Comparison of ENCODE assay signal across 10 mouse cellular contexts in the genomic region with DNA sequence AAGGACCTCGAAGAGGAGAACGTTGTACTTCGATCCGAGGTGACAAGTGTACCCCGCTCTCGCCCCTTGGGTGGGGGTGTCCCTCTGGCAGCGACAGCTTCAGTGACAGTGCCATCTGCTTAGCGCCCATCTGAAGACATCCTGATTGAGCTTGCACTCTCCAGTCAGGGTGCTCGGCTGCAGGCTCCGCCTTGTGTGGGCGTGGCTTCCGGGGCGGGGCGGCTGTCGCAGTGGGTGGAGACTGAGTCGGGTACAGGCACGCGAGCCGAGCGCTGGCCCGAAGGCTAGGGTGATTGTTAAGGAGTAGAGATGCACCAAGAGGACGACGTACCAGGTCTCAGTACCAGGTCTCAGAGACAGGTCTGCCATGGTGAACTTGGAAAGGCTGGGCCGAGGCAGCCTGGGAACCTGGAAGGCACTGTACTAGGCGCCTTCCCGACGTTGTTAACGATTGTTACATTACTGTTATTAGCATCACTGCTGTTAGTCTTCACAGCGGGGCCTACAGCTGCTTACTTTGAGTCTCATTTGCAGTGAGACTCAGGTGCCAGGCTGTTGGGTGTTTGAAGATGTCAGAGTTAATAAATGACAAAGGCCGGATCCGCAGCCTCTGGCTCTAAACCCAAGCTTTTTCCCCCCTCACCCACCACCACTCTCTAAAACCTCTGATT. TPM values are rescaled to one million over a fixed set of nuclear protein-coding genes. Genes with fewer than 3 reads are reported as not detected.
DNase-seq lines count a peak whose midpoint lies in the region; ATAC-seq and TF ChIP-seq lines count a peak whose summit lies in the region.
"Had no signal": no experiment of that assay in that cellular context is flagged by ENCODE, and none has a peak within 500 bp of the region (broad histone marks: within the 10 kb centered on the region; RNA-seq: fewer than 3 reads in every experiment).

No protein-coding gene starts in this region.

- TF ChIP-seq POLR2A in cerebellum, adult 2 months (IDR thresholded peaks at IDR 0.05; ENCODE audit: borderline replicate concordance, insufficient read depth, low read length) = no peak

- TF ChIP-seq CTCF in layer of hippocampus, adult 2 months (conservative IDR thresholded peaks at IDR 0.05) = no peak
- no peak for TF ChIP-seq CTCF in cerebellum, adult 2 months (IDR thresholded peaks at IDR 0.05; ENCODE audit: borderline replicate concordance, insufficient read depth, low read depth, low read length)
- no peak for TF ChIP-seq CTCF in midbrain, postnatal 0 days (IDR thresholded peaks at IDR 0.05)

- no peak overlapping the region for H3K4me3 ChIP-seq in layer of hippocampus, adult 2 months
- no peak overlapping the region for H3K4me3 ChIP-seq in cerebellum, adult 2 months (replicated peaks; ENCODE audit: insufficient read depth, low read depth, low read length)
- H3K4me3 ChIP-seq in hindbrain, embryonic 15.5 days = no peak overlapping the region
- no peak overlapping the region for H3K4me3 ChIP-seq in midbrain, postnatal 0 days (ENCODE audit: low read depth, low read length)

- peaks cover 51% of the 10 kb centered on the region for H3K36me3 ChIP-seq in hindbrain, embryonic 15.5 days
- peaks cover 75% of the 10 kb centered on the region for H3K36me3 ChIP-seq in midbrain, postnatal 0 days (ENCODE audit: insufficient read depth, low read length)

- peak; percentile 27 to 39 for DNase-seq in layer of hippocampus, adult 2 months (ENCODE audit: low spot score in 2 of 2)
- DNase-seq in layer of hippocampus, adult 11-12 months (ENCODE audit: low spot score) = no peak
- peak; percentile 47 to 54 for DNase-seq in cerebellum, adult 2 months
- no peak for DNase-seq in midbrain, postnatal 0 days (ENCODE audit: low spot score)
- no peak for DNase-seq in adrenal gland, postnatal 25 days
- no peak for DNase-seq in frontal cortex, postnatal 14 days (ENCODE audit: low spot score in 2 of 2)
- DNase-seq in gastrocnemius, adult 8-10 months (ENCODE audit: low spot score in 2 of 2) = no peak
- DNase-seq: lung, embryonic 14.5 days had no signal

- no peak overlapping the region for H3K4me2 ChIP-seq in hindbrain, embryonic 15.5 days
- H3K4me2 ChIP-seq in midbrain, postnatal 0 days (ENCODE audit: low read depth, low read length, poor library complexity, severe bottlenecking) = no peak overlapping the region
- H3K4me2 ChIP-seq: lung, embryonic 14.5 days had no signal

- H3K27me3 ChIP-seq in cerebellum, adult 2 months (ENCODE audit: control insufficient read depth, insufficient read depth, low read length) = no peaks in the 10 kb centered on the region
- no peaks in the 10 kb centered on the region for H3K27me3 ChIP-seq in hindbrain, embryonic 15.5 days
- H3K27me3 ChIP-seq in midbrain, postnatal 0 days (ENCODE audit: insufficient read depth, low read length) = no peaks in the 10 kb centered on the region

- ATAC-seq in hindbrain, embryonic 15.5 days (ENCODE audit: low FRiP score, low read depth) = 0 out of 2 replicates have a peak, but pooled peaks have one; percentile 21
- ATAC-seq in midbrain, postnatal 0 days (ENCODE audit: low FRiP score) = 0 out of 2 replicates have a peak, but pooled peaks have one; percentile 29

- H3K9ac ChIP-seq in hindbrain, embryonic 15.5 days = no peak overlapping the region
- no peak overlapping the region for H3K9ac ChIP-seq in midbrain, postnatal 0 days (replicated peaks; ENCODE audit: low read length, poor library complexity, severe bottlenecking)
- H3K9ac ChIP-seq: lung, embryonic 14.5 days had no signal

- no peaks in the 10 kb centered on the region for H3K9me3 ChIP-seq in hindbrain, embryonic 15.5 days
- H3K9me3 ChIP-seq in midbrain, postnatal 0 days (ENCODE audit: low read length) = no peaks in the 10 kb centered on the region

- H3K27ac ChIP-seq in layer of hippocampus, adult 2 months = peak overlapping the region; percentile 48; the same call in 1 of the 2 replicates
- peak overlapping the region; percentile 58 for H3K27ac ChIP-seq in cerebellum, adult 2 months (ENCODE audit: insufficient read depth, low read length)
- H3K27ac ChIP-seq in hindbrain, embryonic 15.5 days (replicated peaks) = 0 out of 2 replicates have a peak overlapping the region, but pooled peaks have one; percentile 15
- no peak overlapping the region for H3K27ac ChIP-seq in midbrain, postnatal 0 days (ENCODE audit: low read depth, low read length)

- WGBS in cerebellum, adult 2 months = 45% methylated on average over 31 of the region's 31 CpGs
- whole genome bisulfite sequencing in hindbrain, embryonic 15.5 days = 65% methylated on average over 31 of the region's 31 CpGs
- 74% methylated on average over 31 of the region's 31 CpGs for WGBS in midbrain, postnatal 0 days

- peaks cover 61% of the 10 kb centered on the region for H3K4me1 ChIP-seq in cerebellum, adult 2 months (ENCODE audit: control insufficient read depth, insufficient read depth, low read length)
- no peaks in the 10 kb centered on the region for H3K4me1 ChIP-seq in hindbrain, embryonic 15.5 days (replicated peaks)
- H3K4me1 ChIP-seq in midbrain, postnatal 0 days (ENCODE audit: insufficient read depth, low read length) = no peaks in the 10 kb centered on the region

RNA-seq across cellular contexts. Expression of gene Cck, which starts 51.7 kb away (rescaled TPM):
- total RNA-seq in layer of hippocampus, adult 2 months (2021) = 100 to 1,000 TPM; 667 to 672 TPM
- polyA plus RNA-seq in cerebellum, adult 2 months (2012; rRNA removed) = 162 and 188 TPM in 2 replicates
- 70.3 and 71.8 TPM in 2 replicates for polyA plus RNA-seq in hindbrain, embryonic 15.5 days (2015; fragmentation: Nextera tagmentation; extraction: Ambion mirVana)
- total RNA-seq in midbrain, postnatal 0 days (2014; rRNA removed) = 87.3 and 185 TPM in 2 replicates
- polyA plus RNA-seq in midbrain, postnatal 0 days (2015; fragmentation: Nextera tagmentation; extraction: Ambion mirVana) = 75.4 and 82.9 TPM in 2 replicates
- not detected in 2 replicates for total RNA-seq in adrenal gland, postnatal 25 days (2021)
- not detected for total RNA-seq in gastrocnemius, adult 8-10 months (2022)
- total RNA-seq: heart, adult 8-10 months had no signal
- polyA plus RNA-seq: lung, embryonic 14.5 days had no signal

Comparison
In these comparisons a context has a peak if more than half of its experiments do, and no peak if none do; other contexts are left out.
1. DNase-seq: peak in layer of hippocampus, adult 2 months (2 of 2) and cerebellum, adult 2 months (2 of 2); none in layer of hippocampus, adult 11-12 months (single experiment), midbrain, postnatal 0 days (single experiment), adrenal gland, postnatal 25 days (single experiment), frontal cortex, postnatal 14 days (0 of 2) and gastrocnemius, adult 8-10 months (0 of 2).
2. RNA of gene Cck, which starts 51.7 kb away (total RNA-seq): 667 to 672 TPM in layer of hippocampus, adult 2 months and 87.3 to 185 TPM in midbrain, postnatal 0 days; not detected in adrenal gland, postnatal 25 days and not detected in gastrocnemius, adult 8-10 months; every median in the first group is over 10 times any median in the second.